Mouse (Mus musculus): ENCODE measurements around the gene Hmga2.
"Not testable (repeated sequence)": the region's sequence is repeated elsewhere in the genome, so short reads cannot be mapped to it uniquely, and the experiment has no call there.

Gene Hmga2

GRCm38 (mm10) chr10:120344558-120345318 is 131.5 kb downstream of the Hmga2 start:
- no peak for DNase-seq (ENCODE audit: low read depth, low spot score)

DNA sequence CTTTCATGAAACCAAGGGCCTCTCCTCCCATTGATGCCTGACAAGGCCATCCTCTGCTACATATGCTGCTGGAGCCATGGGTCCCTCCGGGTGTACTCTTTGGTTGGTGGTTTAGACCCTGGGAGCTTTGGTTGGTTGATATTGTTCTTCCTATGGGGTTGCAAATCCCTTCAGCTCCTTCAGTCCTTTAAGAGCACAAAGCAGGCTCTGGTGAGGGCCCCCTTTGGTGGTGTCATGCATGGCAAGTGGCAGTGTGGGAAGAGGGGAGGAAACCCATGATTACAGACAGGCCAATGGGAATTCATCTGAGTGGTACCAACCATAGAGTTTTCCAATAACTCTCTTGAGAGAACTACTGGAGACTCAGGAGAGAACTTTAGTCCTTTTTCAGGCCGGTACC is 136.4 kb downstream of the Hmga2 start:
- DNase-seq (ENCODE audit: low read depth, low spot score), result not testable (repeated sequence)

DNA sequence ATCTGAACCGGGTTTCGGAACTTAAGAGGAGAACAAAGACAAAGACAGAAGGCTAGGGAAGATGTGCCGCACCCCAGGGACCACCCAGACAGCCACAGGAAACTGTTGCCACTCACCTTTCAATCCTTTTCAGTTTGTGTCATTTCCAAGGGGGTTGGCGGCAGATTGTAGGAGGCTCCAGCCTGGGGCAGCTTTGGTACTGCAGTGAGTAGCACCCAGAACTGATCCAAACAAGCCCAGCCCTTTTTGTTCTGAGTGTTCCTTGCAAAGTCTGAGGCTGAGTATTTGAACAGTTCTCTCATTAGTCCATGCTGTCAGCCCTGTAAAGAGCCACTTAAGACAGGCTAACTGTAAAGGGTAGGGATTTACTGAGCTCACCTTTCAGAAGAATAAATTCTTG is 136.9 kb downstream of the Hmga2 start:
- no peak for DNase-seq (ENCODE audit: low read depth, low spot score)

GRCm38 (mm10) chr10:120338841-120339240 is 137.4 kb downstream of the Hmga2 start:
- DNase-seq (ENCODE audit: low read depth, low spot score), result no peak

DNA sequence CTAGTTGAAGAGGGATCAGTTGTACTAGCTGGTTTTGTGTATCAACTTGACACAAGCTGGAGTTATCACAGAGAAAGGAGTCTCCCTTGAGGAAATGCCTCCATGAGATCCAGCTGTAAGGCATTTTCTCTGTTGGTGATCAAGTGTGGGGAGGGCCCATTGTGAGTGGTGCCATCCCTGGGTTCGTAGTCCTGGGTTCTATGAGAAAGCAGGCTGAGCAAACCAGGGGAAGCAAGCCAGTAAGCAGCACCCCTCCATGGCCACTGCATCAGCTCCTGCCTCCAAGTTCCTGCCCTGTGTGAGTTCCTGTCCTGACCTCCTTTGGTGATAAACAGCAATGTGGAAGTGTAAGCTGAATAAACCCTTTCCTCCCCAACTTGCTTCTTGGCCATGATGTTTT is 137.8 kb downstream of the Hmga2 start:
- DNase-seq (ENCODE audit: low read depth, low spot score), result not testable (repeated sequence)

- DNase-seq (ENCODE audit: low read depth, low spot score), result no peak
Measured at GRCm38 (mm10) chr10:120327946-120328345, 148.3 kb downstream of the Hmga2 start.

DNA sequence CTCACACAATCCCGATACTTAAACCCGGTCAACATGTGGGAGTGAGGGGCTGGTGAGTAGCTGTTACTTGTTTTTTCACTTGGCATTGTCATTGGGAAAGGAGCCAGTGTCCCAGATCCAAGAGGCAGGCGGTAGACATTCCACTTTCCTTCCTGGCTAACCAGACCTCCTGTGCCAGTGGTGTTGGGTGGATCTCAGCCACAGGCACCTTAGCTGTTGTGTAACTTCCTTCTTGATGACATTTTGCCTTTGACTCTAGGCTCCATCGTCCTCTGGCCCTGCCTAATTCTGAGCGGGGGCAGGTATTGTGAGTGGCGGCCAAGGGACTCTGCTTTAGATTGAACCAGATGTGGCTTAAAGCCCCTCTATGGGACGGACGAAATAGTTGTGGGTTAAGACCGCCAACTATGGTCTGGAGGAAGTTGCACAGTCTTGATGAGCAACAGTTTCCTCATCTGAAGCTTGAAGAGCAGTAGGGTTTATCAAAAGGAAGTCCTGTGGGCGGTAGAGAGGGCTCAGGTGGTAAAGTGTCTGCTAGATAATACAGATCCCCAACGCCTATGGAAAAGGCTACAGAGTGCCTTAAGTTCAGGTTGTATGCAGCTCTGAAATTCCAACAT is 152.6 kb downstream of the Hmga2 start:
- no peak for DNase-seq (ENCODE audit: low read depth, low spot score)

DNA sequence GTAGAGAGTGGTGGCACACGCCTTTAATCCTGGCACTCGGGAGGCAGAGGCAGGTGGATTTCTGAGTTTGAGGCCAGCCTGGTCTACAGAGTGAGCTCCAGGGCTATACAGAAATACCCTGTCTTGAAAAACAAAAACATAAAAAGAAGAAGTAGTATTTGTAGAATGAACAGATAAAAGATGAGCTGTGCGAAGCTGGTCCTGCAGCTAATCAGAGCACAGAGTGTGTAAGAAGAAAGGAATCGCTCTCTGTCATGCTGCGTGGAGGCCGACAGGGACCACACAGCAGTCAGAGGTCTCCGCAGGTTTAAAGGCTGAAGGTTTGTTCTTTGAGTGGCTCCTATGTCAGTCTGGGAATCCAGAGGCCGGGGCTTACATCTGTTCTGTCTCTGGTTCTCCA is 153.5 kb downstream of the Hmga2 start:
- DNase-seq (ENCODE audit: low read depth, low spot score), result no peak

GRCm38 (mm10) chr10:120319614-120320013 is 156.7 kb downstream of the Hmga2 start:
- DNase-seq (ENCODE audit: low read depth, low spot score), result no peak

All from retina, adult 2 months (tissue).